Mouse (Mus musculus) neural tube, embryonic 12.5 days (tissue): Measurements from ENCODE around the gene Rpgrip1. TPM values are rescaled to one million over a fixed set of nuclear protein-coding genes. Genes with fewer than 3 reads are reported as not detected.
"Not testable (repeated sequence)": the region's sequence is repeated elsewhere in the genome, so short reads cannot be mapped to it uniquely, and the experiment has no call there.

Experiments
- ATAC-seq: fragments of 200-750 bp; cut with Nextera tagmentation; 2 replicates; pipeline ENCODE4 v1.8.0; 2017; ENCODE audit warnings: low read depth, mild to moderate bottlenecking, moderate TSS enrichment, moderate library complexity; ENCODE audit not compliant: low FRiP score
- H3K27ac ChIP-seq: fragments of 300-500 bp; sonication (generic); 2 replicates; pipeline ENCODE4 v1.5.1; 2016
- H3K27me3 ChIP-seq: fragments of 300-500 bp; sonication (generic); replicated peaks from 2 replicates; pipeline ENCODE4 v1.6.1; 2016; ENCODE audit warnings: mild to moderate bottlenecking
- H3K36me3 ChIP-seq: fragments of 300-500 bp; sonication (generic); 2 replicates; pipeline ENCODE4 v1.6.1; 2016; ENCODE audit warnings: mild to moderate bottlenecking
- H3K4me1 ChIP-seq: fragments of 300-500 bp; sonication (generic); 2 replicates; pipeline ENCODE4 v1.6.1; 2016
- H3K4me2 ChIP-seq: fragments of 300-500 bp; sonication (generic); replicated peaks from 2 replicates; pipeline ENCODE4 v1.6.1; 2016; ENCODE audit warnings: mild to moderate bottlenecking
- H3K4me3 ChIP-seq: fragments of 300-500 bp; sonication (generic); 2 replicates; pipeline ENCODE4 v1.5.1; 2016
- H3K9ac ChIP-seq: fragments of 300-500 bp; sonication (generic); 2 replicates; pipeline ENCODE4 v1.6.1; 2016; ENCODE audit warnings: mild to moderate bottlenecking
- H3K9me3 ChIP-seq: fragments of 300-500 bp; sonication (generic); 2 replicates; pipeline ENCODE4 v1.6.1; 2016; ENCODE audit warnings: mild to moderate bottlenecking
- WGBS: fragments of 180-500 bp; shearing (Covaris S2); methylation state at CpG from one replicate; pipeline ENCODE4 v1.1.7; 2016; 5-methylcytosine and 5-hydroxymethylcytosine counted together
- polyA plus RNA-seq: library from polyadenylated mRNA; unstranded; fragments of >200 nt; fragmentation: Nextera tagmentation; extraction: Ambion mirVana; gene quantifications from 2 replicates; pipeline ENCODE4 v1.2.1, GENCODE M21; 2016

Gene Rpgrip1
- 52.1 and 62.8 TPM in 2 replicates for polyA plus RNA-seq

DNA sequence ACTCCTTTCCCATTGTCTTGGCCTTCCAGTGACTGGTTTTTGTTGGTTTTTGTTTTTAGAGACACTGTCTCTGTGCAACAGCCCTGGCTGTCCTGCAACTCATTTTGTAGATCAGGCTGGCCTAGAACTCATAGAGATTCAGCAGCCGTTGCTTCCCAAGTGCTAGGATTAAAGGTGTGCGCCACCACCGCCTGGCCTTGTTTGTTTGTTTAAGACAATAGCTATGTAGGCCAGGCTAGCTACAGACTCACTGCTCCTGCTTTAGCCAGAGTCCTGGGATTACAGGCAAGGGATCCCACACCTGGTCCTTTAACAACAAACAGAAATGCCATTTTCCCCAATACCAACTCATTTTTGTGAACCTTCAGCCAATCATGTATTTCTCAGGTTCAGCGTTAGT lies at the start of gene Rpgrip1:
Rpgrip1 (plus strand) TSS at position 359 of the 400 bp plus-strand sequence.
- no peaks in the 10 kb centered on the region for H3K27me3 ChIP-seq
- no peak within 1 kb of the TSS for H3K4me3 ChIP-seq

DNA sequence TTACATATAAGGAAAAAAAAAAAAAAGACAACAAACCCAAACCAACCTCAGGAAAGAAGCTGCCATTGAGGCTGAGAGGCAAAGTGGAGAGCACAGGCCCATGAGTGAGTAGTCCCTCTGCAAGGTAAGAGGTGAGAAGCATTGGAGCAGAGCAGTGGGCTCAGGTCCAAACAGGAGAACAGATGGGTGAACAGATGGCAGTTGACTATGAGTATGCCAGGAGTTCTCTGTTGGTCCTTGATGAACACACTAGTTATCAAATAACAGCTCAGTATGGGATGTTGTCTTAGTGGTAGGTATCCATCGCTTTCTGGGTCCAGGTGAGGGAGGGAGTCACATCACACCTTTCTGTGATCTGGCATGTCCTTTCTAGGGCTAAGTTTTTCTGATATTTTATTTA lies 49.7 kb upstream of the Rpgrip1 start:
- WGBS, result 82% methylated on average over 1 of the region's 1 CpGs
- H3K4me3 ChIP-seq, result no peak overlapping the region
- no peaks in the 10 kb centered on the region for H3K36me3 ChIP-seq

More for the DNA sequence above, at the start of gene Rpgrip1:
- H3K36me3 ChIP-seq, result no peaks in the 10 kb centered on the region
- 90% methylated on average over 4 of the region's 4 CpGs for WGBS
- H3K4me1 ChIP-seq, result no peaks in the 10 kb centered on the region
- H3K27ac ChIP-seq, result no peak within 1 kb of the TSS
- no peak for ATAC-seq
- H3K9ac ChIP-seq, result no peak within 1 kb of the TSS; the same call in 1 of the 2 replicates
- H3K9me3 ChIP-seq, result no peaks in the 10 kb centered on the region
- no peak within 1 kb of the TSS for H3K4me2 ChIP-seq

DNA sequence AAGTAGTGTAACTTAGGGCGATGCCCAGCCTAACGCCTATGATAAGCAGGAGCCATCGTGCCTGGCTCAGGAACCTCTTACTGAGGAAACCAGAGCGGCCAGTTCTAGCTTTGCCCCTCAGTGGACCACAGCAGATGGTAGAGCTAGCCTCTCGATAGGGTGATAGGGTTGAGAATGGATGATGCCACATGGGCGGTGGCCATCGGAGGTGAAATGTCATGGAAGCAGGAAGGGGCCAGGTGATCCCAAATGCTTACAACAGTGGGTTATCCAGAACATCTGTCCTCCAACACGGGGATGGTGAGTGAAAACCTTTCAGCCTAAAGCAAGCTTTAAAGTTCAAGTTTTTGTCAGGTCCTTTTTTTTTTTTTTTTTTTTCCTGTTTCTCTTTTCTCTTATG lies 48.7 kb upstream of the Rpgrip1 start:
- ATAC-seq, result no peak
- H3K9me3 ChIP-seq, result no peaks in the 10 kb centered on the region
- H3K36me3 ChIP-seq, result no peaks in the 10 kb centered on the region
- H3K27me3 ChIP-seq, result no peaks in the 10 kb centered on the region
- H3K4me3 ChIP-seq, result no peak overlapping the region
- no peak overlapping the region for H3K27ac ChIP-seq
- no peak overlapping the region for H3K4me2 ChIP-seq
- H3K9ac ChIP-seq, result no peak overlapping the region
- WGBS, result 88% methylated on average over 8 of the region's 8 CpGs
- H3K4me1 ChIP-seq, result no peaks in the 10 kb centered on the region

More for the DNA sequence above, 49.7 kb upstream of the Rpgrip1 start:
- Histone ChIP-seq H3K9me3 (no peaks in the 10 kb centered on the region), H3K4me1 (no peaks in the 10 kb centered on the region), H3K27ac (no peak overlapping the region), H3K27me3 (no peaks in the 10 kb centered on the region), H3K9ac (no peak overlapping the region), H3K4me2 (no peak overlapping the region)
- ATAC-seq, result no peak

GRCm38 (mm10) chr14:52066135-52066534 lies 44.4 kb upstream of the Rpgrip1 start:
- no peaks in the 10 kb centered on the region for H3K4me1 ChIP-seq
- no peak overlapping the region for H3K27ac ChIP-seq
- no peak for ATAC-seq
- H3K9ac ChIP-seq, result no peak overlapping the region
- 60% methylated on average over 4 of the region's 4 CpGs for WGBS
- H3K4me2 ChIP-seq, result no peak overlapping the region
- no peak overlapping the region for H3K4me3 ChIP-seq
- peaks cover 5% of the 10 kb centered on the region; the same call in 1 of the 2 replicates for H3K36me3 ChIP-seq
- H3K27me3 ChIP-seq, result no peaks in the 10 kb centered on the region
- H3K9me3 ChIP-seq, result no peaks in the 10 kb centered on the region

DNA sequence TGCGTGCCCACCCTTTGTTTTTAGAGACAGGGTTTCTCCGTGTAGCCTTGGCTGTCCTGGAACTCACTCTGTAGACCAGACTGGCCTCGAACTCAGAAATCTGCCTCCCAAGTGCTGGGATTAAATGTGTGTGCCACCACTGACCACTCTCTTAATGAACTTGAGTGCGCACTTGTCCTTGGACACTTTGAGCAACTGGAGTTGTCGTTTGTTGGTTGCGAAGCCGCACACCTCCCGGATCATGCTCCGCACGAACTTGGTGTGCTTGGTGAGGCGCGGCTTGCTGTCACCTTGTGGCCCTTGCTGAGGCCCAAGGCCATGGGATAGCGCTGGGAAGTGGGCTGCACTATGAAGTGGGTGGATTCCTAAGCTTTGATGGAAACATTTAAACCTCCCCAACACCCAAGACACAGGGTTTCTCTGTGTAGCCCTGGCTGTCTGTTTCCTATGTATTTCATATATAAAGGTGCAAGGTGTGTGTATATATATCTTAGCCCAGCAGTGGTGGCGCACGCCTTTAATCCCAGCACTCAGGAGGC lies 38.8 kb upstream of the Rpgrip1 start:
- Histone ChIP-seq H3K4me3 (no peak overlapping the region), H3K36me3 (peaks cover 47% of the 10 kb centered on the region)
- 94% methylated on average over 15 of the region's 15 CpGs for WGBS

GRCm38 (mm10) chr14:52083083-52083482 lies 27.4 kb upstream of the Rpgrip1 start:
- no peak for ATAC-seq
- Histone ChIP-seq H3K36me3 (peaks cover 49% of the 10 kb centered on the region), H3K27me3 (no peaks in the 10 kb centered on the region), H3K27ac (no peak overlapping the region), H3K4me3 (no peak overlapping the region), H3K9me3 (no peaks in the 10 kb centered on the region), H3K4me2 (no peak overlapping the region), H3K9ac (no peak overlapping the region), H3K4me1 (no peaks in the 10 kb centered on the region)

More for the DNA sequence above, 38.8 kb upstream of the Rpgrip1 start:
- no peak for ATAC-seq
- H3K27ac ChIP-seq, result no peak overlapping the region
- H3K4me1 ChIP-seq, result no peaks in the 10 kb centered on the region
- no peaks in the 10 kb centered on the region for H3K9me3 ChIP-seq
- H3K9ac ChIP-seq, result no peak overlapping the region
- no peak overlapping the region for H3K4me2 ChIP-seq
- H3K27me3 ChIP-seq, result no peaks in the 10 kb centered on the region

DNA sequence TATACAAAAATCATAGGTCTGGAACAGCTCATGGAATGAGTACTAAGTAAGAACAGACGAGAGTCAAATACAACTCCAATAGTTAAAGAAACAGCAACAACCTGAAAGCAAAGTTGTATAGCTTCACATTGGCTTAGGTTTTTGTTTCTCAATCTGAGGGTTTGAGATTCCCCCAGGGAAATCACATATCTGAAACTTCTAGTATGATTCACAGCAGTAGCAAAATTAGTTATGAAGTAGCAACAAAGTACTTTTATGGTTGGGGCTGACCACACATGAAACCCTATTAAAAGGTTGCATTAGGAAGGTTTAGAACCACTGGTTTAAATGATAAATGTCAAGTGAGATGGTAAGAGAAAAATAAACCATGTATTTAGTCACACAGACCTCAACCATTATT lies 16.0 kb upstream of the Rpgrip1 start:
- no peaks in the 10 kb centered on the region for H3K9me3 ChIP-seq
- peaks cover 7% of the 10 kb centered on the region; the same call in 1 of the 2 replicates for H3K4me1 ChIP-seq
- H3K4me2 ChIP-seq, result no peak overlapping the region
- 95% methylated on average over 1 of the region's 1 CpGs for WGBS
- no peak overlapping the region for H3K4me3 ChIP-seq
- no peak overlapping the region for H3K9ac ChIP-seq
- peaks cover 36% of the 10 kb centered on the region for H3K36me3 ChIP-seq
- H3K27me3 ChIP-seq, result no peaks in the 10 kb centered on the region
- no peak overlapping the region for H3K27ac ChIP-seq
- no peak for ATAC-seq

DNA sequence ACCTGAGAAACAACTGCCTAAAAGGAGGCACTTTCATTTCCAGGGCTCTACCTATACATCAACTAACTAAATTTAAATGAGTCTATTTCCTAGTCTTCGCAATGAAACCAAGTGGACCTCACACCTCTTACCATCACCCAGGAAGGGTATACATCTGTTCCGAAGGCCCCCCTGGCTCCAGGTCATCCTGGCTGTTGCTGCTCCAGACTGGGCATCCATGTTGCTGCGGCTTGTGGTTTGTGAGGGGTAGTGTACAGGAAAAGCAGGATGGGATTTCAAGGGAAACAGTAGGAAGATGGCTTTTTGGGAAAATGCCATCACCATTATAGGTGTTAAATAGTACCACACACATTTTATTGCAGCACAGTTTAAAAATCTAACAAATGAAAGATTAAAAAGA lies 13.3 kb upstream of the Rpgrip1 start:
- H3K4me2 ChIP-seq, H3K9ac ChIP-seq, ATAC-seq, H3K27ac ChIP-seq, H3K27me3 ChIP-seq, H3K9me3 ChIP-seq, H3K4me3 ChIP-seq: not testable (repeated sequence)
- H3K4me1 ChIP-seq, result peaks cover 25% of the 10 kb centered on the region
- WGBS, result 100% methylated on average over 3 of the region's 3 CpGs
- H3K36me3 ChIP-seq, result peaks cover 30% of the 10 kb centered on the region

GRCm38 (mm10) chr14:52098387-52098786 lies 12.1 kb upstream of the Rpgrip1 start:
- H3K4me2 ChIP-seq, H3K4me3 ChIP-seq, H3K27ac ChIP-seq, ATAC-seq, H3K27me3 ChIP-seq, H3K9ac ChIP-seq, H3K9me3 ChIP-seq: not testable (repeated sequence)
- 88% methylated on average over 3 of the region's 3 CpGs for WGBS
- H3K36me3 ChIP-seq, result peaks cover 22% of the 10 kb centered on the region
- H3K4me1 ChIP-seq, result peaks cover 31% of the 10 kb centered on the region

DNA sequence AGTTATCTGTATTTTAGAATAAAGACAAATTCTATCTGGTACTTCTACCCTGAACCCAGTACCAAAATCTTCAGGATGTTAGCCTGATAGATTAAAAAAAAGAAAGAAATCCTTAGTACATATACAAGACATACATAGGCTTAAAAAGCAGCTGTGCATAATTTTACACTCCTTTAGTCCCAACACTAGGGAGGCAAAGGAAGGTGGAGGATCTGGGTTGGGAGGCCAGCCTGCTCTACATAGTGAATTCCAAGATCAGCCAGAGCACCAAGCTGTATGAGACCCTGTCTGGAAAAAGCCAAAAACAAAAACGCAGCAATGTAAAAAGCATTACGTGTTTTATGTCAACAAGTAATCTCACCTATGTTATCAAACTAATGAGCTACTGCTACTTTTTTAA lies 10.9 kb upstream of the Rpgrip1 start:
- ATAC-seq, result no peak
- 0 out of 2 replicates have a peak overlapping the region, but pooled peaks have one; percentile 9 for H3K4me2 ChIP-seq

GRCm38 (mm10) chr14:52100170-52100960 lies 10.1 kb upstream of the Rpgrip1 start:
- 80% methylated on average over 5 of the region's 5 CpGs for WGBS
- peak overlapping the region; percentile 71 for H3K4me2 ChIP-seq

More for the DNA sequence above, 10.9 kb upstream of the Rpgrip1 start:
- Histone ChIP-seq H3K36me3 (peaks cover 22% of the 10 kb centered on the region), H3K27me3 (no peaks in the 10 kb centered on the region), H3K9me3 (no peaks in the 10 kb centered on the region), H3K4me1 (peaks cover 31% of the 10 kb centered on the region), H3K9ac (no peak overlapping the region), H3K4me3 (no peak overlapping the region), H3K27ac (no peak overlapping the region)
- WGBS, result 93% methylated on average over 2 of the region's 2 CpGs

GRCm38 (mm10) chr14:52101285-52102157 lies 9.0 kb upstream of the Rpgrip1 start:
- Histone ChIP-seq H3K4me2 (peak overlapping the region; percentile 71), H3K27ac (no peak overlapping the region), H3K9me3 (no peaks in the 10 kb centered on the region), H3K27me3 (no peaks in the 10 kb centered on the region), H3K4me1 (peaks cover 31% of the 10 kb centered on the region), H3K4me3 (peak overlapping the region; percentile 9; the same call in 1 of the 2 replicates), H3K36me3 (peaks cover 10% of the 10 kb centered on the region), H3K9ac (no peak overlapping the region)
- ATAC-seq, result no peak
- WGBS, result 86% methylated on average over 1 of the region's 1 CpGs

More at GRCm38 (mm10) chr14:52100170-52100960, 10.1 kb upstream of the Rpgrip1 start:
- Histone ChIP-seq H3K9ac (no peak overlapping the region), H3K36me3 (peaks cover 19% of the 10 kb centered on the region), H3K27me3 (no peaks in the 10 kb centered on the region), H3K9me3 (no peaks in the 10 kb centered on the region), H3K27ac (no peak overlapping the region), H3K4me1 (peaks cover 31% of the 10 kb centered on the region), H3K4me3 (no peak overlapping the region)
- no peak for ATAC-seq
